Mouse (Mus musculus) left cerebral cortex, postnatal 14 days (tissue): ENCODE results near the gene Icam5. TPM values are rescaled to one million over a fixed set of nuclear protein-coding genes. Genes with fewer than 3 reads are reported as not detected.
"Not testable (repeated sequence)": the region's sequence is repeated elsewhere in the genome, so short reads cannot be mapped to it uniquely, and the experiment has no call there.

Experiments
- DNase-seq, 2 experiments: peaks; one replicate each; pipeline ENCODE4 v3.0.0; 2021 to 2022; ENCODE audit warnings: low spot score in 2 of 2, mixed read lengths in 1 of 2
- intact Hi-C: fragments of 180-260 bp; cut with DNase I; formaldehyde crosslinking; loops from one replicate; pipeline ENCODE4 v1.15.1; 2025
- total RNA-seq, 2 experiments: library from RNA; stranded (reverse); gene quantifications; 2 replicates each; pipeline ENCODE4 v1.2.3; 2021

Gene Icam5
- total RNA-seq, 2 experiments from 2014 or later = 294 to 307 TPM

- DNase-seq, intact Hi-C loops: not testable (repeated sequence)
Measured at GRCm38 (mm10) chr9:21010939-21011541, 20.8 kb upstream of the Icam5 start.

- intact Hi-C loops = no loop called here
- DNase-seq = no peak
Measured at GRCm38 (mm10) chr9:21011846-21012312, 20.0 kb upstream of the Icam5 start.

- DNase-seq = no peak
- intact Hi-C loops = no loop called here
Measured at GRCm38 (mm10) chr9:21012368-21012767, 19.5 kb upstream of the Icam5 start.

- DNase-seq = peak; percentile 54 to 59
- intact Hi-C loops = no loop called here
Measured at GRCm38 (mm10) chr9:21014691-21015570, 16.9 kb upstream of the Icam5 start.

- intact Hi-C loops = no loop called here
- no peak for DNase-seq
Measured at GRCm38 (mm10) chr9:21015571-21016130, 16.2 kb upstream of the Icam5 start, which contains the start of gene Icam1. Icam1 (plus strand) TSS chr9:21015985.

GRCm38 (mm10) chr9:21016331-21017176 lies 15.3 kb upstream of the Icam5 start:
- no peak for DNase-seq
- intact Hi-C loops = no loop called here

GRCm38 (mm10) chr9:21017177-21017575 lies 14.7 kb upstream of the Icam5 start:
- intact Hi-C loops = no loop called here
- no peak for DNase-seq

GRCm38 (mm10) chr9:21018600-21018999 lies 13.3 kb upstream of the Icam5 start:
- intact Hi-C loops = no loop called here
- DNase-seq = no peak

- DNase-seq = no peak
- intact Hi-C loops = no loop called here
Measured at GRCm38 (mm10) chr9:21021363-21021762, 10.5 kb upstream of the Icam5 start.

- intact Hi-C loops = no loop called here
- DNase-seq = no peak
Measured at GRCm38 (mm10) chr9:21022288-21022687, 9.6 kb upstream of the Icam5 start.

GRCm38 (mm10) chr9:21022726-21023125 lies 9.1 kb upstream of the Icam5 start:
- no peak for DNase-seq
- intact Hi-C loops = no loop called here

GRCm38 (mm10) chr9:21025258-21025810 lies 6.5 kb upstream of the Icam5 start:
- intact Hi-C loops = no loop called here
- no peak for DNase-seq

- intact Hi-C loops = no loop called here
- no peak for DNase-seq
Measured at GRCm38 (mm10) chr9:21026849-21027248, 5.0 kb upstream of the Icam5 start.

- intact Hi-C loops = no loop called here
Measured at GRCm38 (mm10) chr9:21027774-21028290, 4.0 kb upstream of the Icam5 start.

GRCm38 (mm10) chr9:21028560-21029110 lies 3.2 kb upstream of the Icam5 start:
- intact Hi-C loops = no loop called here
- no peak for DNase-seq

More at GRCm38 (mm10) chr9:21027774-21028290, 4.0 kb upstream of the Icam5 start:
- DNase-seq = no peak

- peak; percentile 78 to 81 for DNase-seq
- intact Hi-C loops = loop anchor here (5.0 kb wide), 2 partner anchors 63 to 108 kb away; partner anchors contain the start of genes Gm38431 and Raver1
Measured at GRCm38 (mm10) chr9:21029291-21030054, 2.4 kb upstream of the Icam5 start, which contains the start of gene Icam4. Icam4 (plus strand) TSS chr9:21029373.

GRCm38 (mm10) chr9:21030055-21030600 lies 1.7 kb upstream of the Icam5 start:
- intact Hi-C loops = loop anchor here (5.0 kb wide), 2 partner anchors 62 to 107 kb away; partner anchors contain the start of genes Gm38431 and Raver1
- DNase-seq = no peak
